Mouse (Mus musculus) megakaryocyte, embryonic 14.5 days (primary cell): ENCODE measurements at regions not wholly inside any gene's neighbourhood (a gene's known extent, or its start where the extent isn't known, plus 50 kb on each side); places are given as distances from the start of the nearest gene placed in this dataset.

Experiments used
- FLI1 ChIP-seq: IDR thresholded peaks from 2 replicates; pipeline ENCODE4 v1.6.1; 2012; ENCODE audit warnings: low read length, inconsistent platforms, mixed read lengths
- GATA1 ChIP-seq: IDR thresholded peaks from 3 replicates; pipeline ENCODE4 v1.6.1; 2012; ENCODE audit warnings: mixed read lengths, low read length, inconsistent platforms, borderline replicate concordance

DNA sequence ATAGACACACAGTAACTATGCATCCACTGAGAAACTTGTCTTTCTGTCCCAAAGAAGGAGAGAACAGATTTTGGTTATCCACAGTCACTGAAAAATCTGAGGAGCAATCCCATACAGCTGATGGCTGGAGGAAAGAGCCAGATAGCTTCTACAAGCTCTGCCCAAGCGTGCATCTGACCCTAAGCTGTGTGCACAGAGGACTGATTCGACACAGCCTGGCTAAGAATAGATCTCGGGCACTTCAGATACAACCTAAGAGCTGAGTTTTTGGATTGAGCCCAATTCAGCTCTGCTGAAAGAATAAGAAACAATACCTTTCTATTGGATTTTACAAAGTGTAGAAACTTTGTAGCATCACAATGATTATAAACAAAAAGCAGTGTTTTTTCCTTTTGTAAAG, 813.8 kb upstream of the Klhl29 start:
- no peak for TF ChIP-seq GATA1
- no peak for TF ChIP-seq FLI1
